Mouse (Mus musculus): Measurements from ENCODE around the gene Cyp46a1.

Cyp46a1 gene
- long read RNA-seq, experiment 1, partial matches to known transcripts = 0 of 1 reads
- long read RNA-seq, experiment 1, other reads (novel, unspliced or antisense) = 0 of 1 reads
- long read RNA-seq, experiment 2, partial matches to known transcripts = 0 of 1 reads
- long read RNA-seq, experiment 2, other reads (novel, unspliced or antisense) = 0 of 1 reads

- intact Hi-C loops (cut with DNase I) = loop anchor here (2.0 kb wide), 1 partner anchor 161 kb away; no protein-coding TSS in a partner anchor
Observed at GRCm38 (mm10) chr12:108333895-108334445, at the start of gene Cyp46a1. Gene Cyp46a1 (plus strand): TSS chr12:108334381.

- intact Hi-C loops (cut with DNase I) = no loop called here
Observed at GRCm38 (mm10) chr12:108284455-108285224, 49.5 kb upstream of the Cyp46a1 start.

- intact Hi-C loops (cut with DNase I) = no loop called here
Observed at GRCm38 (mm10) chr12:108285225-108286011, 48.8 kb upstream of the Cyp46a1 start.

GRCm38 (mm10) chr12:108286381-108286780 lies 47.8 kb upstream of the Cyp46a1 start:
- intact Hi-C loops (cut with DNase I) = no loop called here

- intact Hi-C loops (cut with DNase I) = no loop called here
Observed at GRCm38 (mm10) chr12:108287011-108287410, 47.2 kb upstream of the Cyp46a1 start.

- intact Hi-C loops (cut with DNase I) = no loop called here
Observed at GRCm38 (mm10) chr12:108288127-108288880, 45.9 kb upstream of the Cyp46a1 start.

- intact Hi-C loops (cut with DNase I) = loop anchor here (2.0 kb wide), 2 partner anchors 76 to 86 kb away; no protein-coding TSS in a partner anchor
Observed at GRCm38 (mm10) chr12:108292419-108292818, 41.8 kb upstream of the Cyp46a1 start.

GRCm38 (mm10) chr12:108292957-108293356 lies 41.2 kb upstream of the Cyp46a1 start:
- intact Hi-C loops (cut with DNase I) = loop anchor here (2.0 kb wide), 2 partner anchors 76 to 86 kb away; no protein-coding TSS in a partner anchor

GRCm38 (mm10) chr12:108294620-108295019 lies 39.6 kb upstream of the Cyp46a1 start:
- intact Hi-C loops (cut with DNase I) = no loop called here

- intact Hi-C loops (cut with DNase I) = no loop called here
Observed at GRCm38 (mm10) chr12:108297033-108297432, 37.1 kb upstream of the Cyp46a1 start.

- intact Hi-C loops (cut with DNase I) = no loop called here
Observed at GRCm38 (mm10) chr12:108301006-108301405, 33.2 kb upstream of the Cyp46a1 start.

- intact Hi-C loops (cut with DNase I) = no loop called here
Observed at GRCm38 (mm10) chr12:108303778-108304365, 30.3 kb upstream of the Cyp46a1 start.

- intact Hi-C loops (cut with DNase I) = no loop called here
Observed at GRCm38 (mm10) chr12:108305172-108305571, 29.0 kb upstream of the Cyp46a1 start.

GRCm38 (mm10) chr12:108305812-108306794 lies 28.1 kb upstream of the Cyp46a1 start, which contains the start of gene Hhipl1:
Gene Hhipl1 (plus strand): TSS chr12:108306270.
- intact Hi-C loops (cut with DNase I) = no loop called here

- intact Hi-C loops (cut with DNase I) = no loop called here
Observed at GRCm38 (mm10) chr12:108307553-108307952, 26.6 kb upstream of the Cyp46a1 start.

- intact Hi-C loops (cut with DNase I) = no loop called here
Observed at GRCm38 (mm10) chr12:108308363-108308856, 25.8 kb upstream of the Cyp46a1 start.

GRCm38 (mm10) chr12:108309116-108309794 lies 24.9 kb upstream of the Cyp46a1 start:
- intact Hi-C loops (cut with DNase I) = no loop called here

GRCm38 (mm10) chr12:108310041-108310440 lies 24.1 kb upstream of the Cyp46a1 start:
- intact Hi-C loops (cut with DNase I) = no loop called here

All from adrenal gland (tissue).